Mouse (Mus musculus) MEL (cell line): Measurements from ENCODE around the gene Dnaja4.

Experiments
- BHLHE40 ChIP-seq: IDR thresholded peaks from 2 replicates; pipeline ENCODE4 v1.6.1; 2012; ENCODE audit warnings: low read depth, mild to moderate bottlenecking, inconsistent platforms, low read length, improper control_type of control experiment, borderline replicate concordance
- CHD1 ChIP-seq: IDR thresholded peaks from 2 replicates; pipeline ENCODE4 v1.6.1; 2012; ENCODE audit warnings: low read depth, mild to moderate bottlenecking, inconsistent platforms, low read length, improper control_type of control experiment
- MXI1 ChIP-seq: IDR thresholded peaks from 2 replicates; pipeline ENCODE4 v1.6.1; 2011; ENCODE audit warnings: mild to moderate bottlenecking, low read depth, low read length, improper control_type of control experiment

GRCm38 (mm10) chr9:54734639-54735252, 36.1 kb downstream of the Dnaja4 start:
- TF ChIP-seq BHLHE40 (no peak), MXI1 (no peak), CHD1 (no peak)
